Mouse (Mus musculus): ENCODE data around the gene Bag5.

DNA sequence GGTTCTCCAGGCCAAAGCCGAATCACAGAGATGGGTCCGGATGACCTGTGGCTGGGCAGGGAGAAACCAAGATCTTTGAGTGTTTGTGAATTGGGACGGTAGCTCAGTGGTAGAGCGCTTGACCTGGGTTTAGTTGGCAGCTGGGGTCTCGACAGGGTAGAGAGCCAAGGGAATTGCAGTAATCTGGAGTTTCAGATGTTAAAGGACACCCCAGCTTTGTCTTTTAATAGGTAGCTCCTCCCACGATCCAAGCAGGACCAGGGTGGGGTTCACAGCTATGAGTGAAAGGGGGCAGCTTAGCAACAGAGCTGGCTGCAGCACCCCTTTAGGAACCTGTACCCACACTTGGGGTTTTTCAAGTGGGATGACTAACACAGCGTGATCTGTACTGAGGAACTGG lies 34.4 kb upstream of the Bag5 start:
- TF ChIP-seq CTCF (conservative IDR thresholded peaks at IDR 0.05 in 1 of 2, IDR thresholded peaks at IDR 0.05 in 1 of 2; ENCODE audit: low read depth in 2 of 2, low read length in 2 of 2) = no peak
- no peak for TF ChIP-seq POLR2A (IDR thresholded peaks at IDR 0.05; ENCODE audit: low read depth, low read length)
- no peak for TF ChIP-seq JUND (conservative IDR thresholded peaks at IDR 0.05; ENCODE audit: low read depth, low read length)

Measured in CH12.LX (cell line).